Mouse (Mus musculus): ENCODE data around the gene Olfr512. TPM values are rescaled to one million over a fixed set of nuclear protein-coding genes. Genes with fewer than 3 reads are reported as not detected.

The Olfr512 gene
- total RNA-seq, 1 experiment, result not detected

GRCm38 (mm10) chr7:108760411-108760810 is 47.3 kb downstream of the Olfr512 start:
- Histone ChIP-seq H3K36me3 (ENCODE audit: control insufficient read depth, insufficient read depth, low read length, poor library complexity, severe bottlenecking) (no peaks in the 10 kb centered on the region), H3K4me1 (ENCODE audit: control insufficient read depth in 2 of 2, insufficient read depth in 2 of 2, low read length in 2 of 2, poor library complexity in 1 of 2) (no peaks in the 10 kb centered on the region), H3K4me3 (ENCODE audit: insufficient read depth in 1 of 2, low read depth in 1 of 2, low read length in 2 of 2, poor library complexity in 1 of 2, severe bottlenecking in 1 of 2) (no peak overlapping the region), H3K27ac (ENCODE audit: insufficient read depth, low read depth, low read length, poor library complexity, severe bottlenecking) (no peak overlapping the region), H3K9me3 (ENCODE audit: control insufficient read depth, insufficient read depth, low read depth, low read length) (no peaks in the 10 kb centered on the region), H3K9ac (ENCODE audit: insufficient read depth, low read depth, low read length, poor library complexity, severe bottlenecking) (no peak overlapping the region)
- in situ Hi-C loops (cut with MboI; ENCODE audit: low sequenced_read_pairs in 2 of 2, unreplicated experiment in 2 of 2), result no loop called here
- no peak for TF ChIP-seq ZC3H11A (IDR thresholded peaks at IDR 0.05; ENCODE audit: borderline replicate concordance, low read depth, low read length)
- TF ChIP-seq MAFK (IDR thresholded peaks at IDR 0.05; ENCODE audit: insufficient read depth, low read depth, low read length), result no peak
- TF ChIP-seq ZNF384 (IDR thresholded peaks at IDR 0.05; ENCODE audit: low read depth, low read length), result no peak
- TF ChIP-seq CHD2 (IDR thresholded peaks at IDR 0.05; ENCODE audit: low read depth, low read length), result no peak
- TF ChIP-seq HCFC1 (IDR thresholded peaks at IDR 0.05; ENCODE audit: borderline replicate concordance, insufficient read depth, low read length), result no peak
- peak; percentile 59 for DNase-seq (ENCODE audit: low read depth, low spot score)

Other genes starting within 250 kb of the Olfr512 start
- gene Olfr498, start 248.0 kb upstream of the Olfr512 start, total RNA-seq (2012; rRNA removed), result not detected in 2 replicates
- not detected in 2 replicates for gene Olfr502, start 188.3 kb upstream of the Olfr512 start, total RNA-seq (2012; rRNA removed)
- gene Olfr503, start 168.8 kb upstream of the Olfr512 start, total RNA-seq (2012; rRNA removed), result 0.36 TPM in 1 of 2 replicates, not detected in the other
- not detected in 2 replicates for gene Olfr504, start 147.5 kb upstream of the Olfr512 start, total RNA-seq (2012; rRNA removed)
- gene Olfr506, start 102.5 kb upstream of the Olfr512 start, total RNA-seq (2012; rRNA removed), result not detected in 2 replicates
- gene Olfr507, start 91.5 kb upstream of the Olfr512 start, total RNA-seq (2012; rRNA removed), result not detected in 2 replicates
- gene Olfr508, start 83.3 kb upstream of the Olfr512 start, total RNA-seq (2012; rRNA removed), result not detected in 2 replicates
- not detected in 2 replicates for gene Olfr509, start 61.4 kb upstream of the Olfr512 start, total RNA-seq (2012; rRNA removed)
- gene Olfr510, start 46.9 kb upstream of the Olfr512 start, total RNA-seq (2012; rRNA removed), result not detected in 2 replicates
- gene Olfr513, start 37.7 kb downstream of the Olfr512 start, total RNA-seq (2012; rRNA removed), result not detected in 2 replicates
- gene Olfr514, start 112.7 kb downstream of the Olfr512 start, total RNA-seq (2012; rRNA removed), result not detected in 2 replicates
- gene Olfr516, start 137.2 kb downstream of the Olfr512 start, total RNA-seq (2012; rRNA removed), result not detected in 2 replicates
- gene Olfr517, start 159.1 kb downstream of the Olfr512 start, total RNA-seq (2012; rRNA removed), result not detected in 2 replicates
- not detected in 2 replicates for gene Olfr518, start 171.7 kb downstream of the Olfr512 start, total RNA-seq (2012; rRNA removed)
- gene Olfr519, start 181.1 kb downstream of the Olfr512 start, total RNA-seq (2012; rRNA removed), result not detected in 2 replicates
- gene Nlrp10, start 216.9 kb downstream of the Olfr512 start, total RNA-seq (2012; rRNA removed), result 0.04 TPM in 1 of 2 replicates, not detected in the other
- 99.7 and 115 TPM in 2 replicates for gene Eif3f, start 221.1 kb downstream of the Olfr512 start, total RNA-seq (2012; rRNA removed)
- 3.3 and 5.1 TPM in 2 replicates for gene Tub, start 237.0 kb downstream of the Olfr512 start, total RNA-seq (2012; rRNA removed)

All from ES-E14 (cell line).